Mouse (Mus musculus) spleen, adult 2 months (tissue): Measurements from ENCODE around the gene Fsd1.

Source experiments
- CTCF ChIP-seq: fragments of 200-500 bp; IDR thresholded peaks from 2 replicates; pipeline ENCODE4 v1.5.1; 2011; ENCODE audit warnings: mild to moderate bottlenecking, inconsistent platforms; ENCODE audit not compliant: insufficient read depth, insufficient read length, insufficient replicate concordance; ENCODE audit errors: extremely low read depth
- POLR2A ChIP-seq: fragments of 200-500 bp; IDR thresholded peaks from 2 replicates; pipeline ENCODE4 v1.6.1; 2011; ENCODE audit warnings: low read depth, low read length, inconsistent platforms

DNA sequence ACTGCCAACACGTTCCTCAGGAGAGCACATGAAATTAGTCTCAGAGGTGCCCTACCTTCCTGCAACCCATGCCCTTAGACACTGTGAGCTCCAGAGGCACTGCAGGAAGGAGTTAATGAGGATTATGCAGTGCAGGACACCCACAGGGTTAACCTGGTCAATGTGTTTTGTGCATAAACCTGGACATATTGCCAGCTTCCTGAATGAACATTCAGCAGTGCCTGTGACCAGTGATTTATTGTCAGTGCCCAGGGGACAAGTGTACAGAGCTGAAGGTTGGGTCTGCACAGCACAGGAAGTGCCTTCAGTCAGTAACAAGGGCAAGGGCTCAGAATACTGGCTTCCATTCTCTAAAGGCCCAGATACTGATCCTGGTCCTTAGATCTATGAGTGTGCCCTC is 40.6 kb downstream of the Fsd1 start:
- TF ChIP-seq CTCF (no peak), POLR2A (no peak)
